Mouse (Mus musculus) small intestine, adult 2 months (tissue): Measurements from ENCODE around the gene Tubb4b. TPM values are rescaled to one million over a fixed set of nuclear protein-coding genes. Genes with fewer than 3 reads are reported as not detected.

Experiments
- H3K27ac ChIP-seq: fragments of 200-500 bp; 2 replicates; pipeline ENCODE4 v1.5.1; 2012; ENCODE audit warnings: low read depth, low read length, control low read depth, inconsistent platforms; ENCODE audit not compliant: insufficient read depth
- H3K27me3 ChIP-seq: fragments of 200-500 bp; 2 replicates; pipeline ENCODE4 v1.6.1; 2012; ENCODE audit warnings: mild to moderate bottlenecking, moderate library complexity, low read length, inconsistent platforms; ENCODE audit not compliant: control insufficient read depth, insufficient read depth
- H3K36me3 ChIP-seq: fragments of 200-500 bp; 2 replicates; pipeline ENCODE4 v1.6.1; 2012; ENCODE audit warnings: mild to moderate bottlenecking, low read length, control low read depth, inconsistent platforms; ENCODE audit not compliant: control insufficient read depth, insufficient read depth
- H3K4me1 ChIP-seq: fragments of 200-500 bp; 2 replicates; pipeline ENCODE4 v1.6.1; 2012; ENCODE audit warnings: low read length, inconsistent platforms, mixed read lengths; ENCODE audit not compliant: control insufficient read depth, insufficient read depth, insufficient read length
- H3K4me3 ChIP-seq: fragments of 200-500 bp; 2 replicates; pipeline ENCODE4 v1.5.1; 2012; ENCODE audit warnings: low read depth, mild to moderate bottlenecking, control low read depth, inconsistent platforms, low read length, moderate library complexity
- CTCF ChIP-seq: fragments of 200-500 bp; IDR thresholded peaks from 2 replicates; pipeline ENCODE4 v1.5.1; 2012; ENCODE audit warnings: low read depth, mild to moderate bottlenecking, control low read depth, inconsistent platforms, low read length, moderate library complexity, mixed read lengths; ENCODE audit not compliant: insufficient replicate concordance, insufficient read length; ENCODE audit errors: extremely low read depth
- POLR2A ChIP-seq: fragments of 200-500 bp; IDR thresholded peaks from 2 replicates; pipeline ENCODE4 v1.6.1; 2012; ENCODE audit warnings: low read depth, mild to moderate bottlenecking, control low read depth, inconsistent platforms, low read length, moderate library complexity
- WGBS: fragments of 180-500 bp; shearing (Covaris S2); methylation state at CpG from one replicate; pipeline ENCODE4 v1.1.7; 2018; 5-methylcytosine and 5-hydroxymethylcytosine counted together
- polyA plus RNA-seq: library from polyadenylated mRNA; depleted of rRNA; stranded (reverse); fragments of >200 nt; gene quantifications from 2 replicates; pipeline ENCODE4 v1.2.3, GENCODE M21; 2012

The Tubb4b gene
- polyA plus RNA-seq, 1 experiment = 881 TPM

DNA sequence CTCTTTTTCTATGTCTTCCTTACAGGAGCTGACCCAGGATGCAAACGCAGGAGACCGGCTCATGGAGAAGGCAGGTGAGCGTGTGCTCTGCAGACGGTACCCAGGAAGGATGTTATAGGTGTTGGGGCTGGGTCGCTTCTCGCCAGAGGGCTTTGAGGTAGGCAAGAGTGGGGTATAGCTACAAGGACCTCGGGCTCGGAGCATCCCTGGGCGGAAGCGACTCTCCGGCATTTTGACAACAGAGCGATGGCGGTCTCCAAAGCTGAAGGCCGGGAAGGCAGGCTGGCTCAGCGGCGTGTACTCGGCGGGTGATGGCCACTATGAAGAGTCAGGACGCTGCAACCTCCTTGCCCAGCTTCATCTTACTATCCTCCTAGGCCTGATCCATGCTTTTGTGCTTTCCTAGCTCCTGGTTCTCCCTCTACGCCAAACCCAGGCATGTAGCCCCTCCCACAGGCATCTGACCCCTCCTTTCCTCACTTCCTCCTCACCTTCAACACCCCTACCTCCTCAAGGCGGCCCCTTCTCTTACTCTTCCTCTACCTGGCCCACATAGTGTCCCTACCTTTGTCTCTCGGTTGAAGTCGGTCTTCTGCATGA lies 11.1 kb downstream of the Tubb4b start:
- H3K4me1 ChIP-seq = peaks cover 10% of the 10 kb centered on the region
- no peak for TF ChIP-seq POLR2A
- TF ChIP-seq CTCF = no peak
- no peak overlapping the region for H3K27ac ChIP-seq
- no peaks in the 10 kb centered on the region for H3K27me3 ChIP-seq
- WGBS = 75% methylated on average over 23 of the region's 23 CpGs
- H3K4me3 ChIP-seq = no peak overlapping the region
- H3K36me3 ChIP-seq = peaks cover 6% of the 10 kb centered on the region

DNA sequence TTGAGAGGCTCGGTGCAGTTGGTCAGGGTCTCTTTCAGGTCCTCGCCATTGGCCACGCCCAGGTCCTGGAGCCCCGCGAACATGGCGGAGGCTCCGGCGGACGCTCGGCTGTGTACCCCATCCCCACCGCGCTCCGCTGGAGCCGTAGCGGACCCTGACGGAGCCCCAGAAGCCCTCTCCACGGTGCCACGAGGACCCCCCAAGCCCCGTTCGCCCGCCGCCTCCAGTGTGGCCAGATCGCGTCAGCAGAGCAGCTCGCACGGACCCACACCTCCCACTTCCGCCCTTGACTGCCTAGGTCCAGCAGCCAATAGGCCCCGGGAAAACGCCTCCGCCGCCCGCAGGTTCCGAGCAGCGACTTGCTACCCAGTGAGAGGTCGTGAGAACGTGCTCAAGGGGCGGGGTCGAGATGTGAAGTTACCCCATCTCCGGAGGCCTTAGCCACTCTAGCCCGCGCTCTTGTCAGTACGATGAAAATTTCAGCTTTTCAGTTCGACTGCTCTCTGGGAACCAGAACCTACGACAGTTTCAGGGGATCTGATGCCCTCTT lies 13.3 kb downstream of the Tubb4b start, which contains the start of gene Nelfb:
Nelfb (minus strand) TSS at position 369 of the 550 bp plus-strand sequence.
- H3K36me3 ChIP-seq = peaks cover 18% of the 10 kb centered on the region
- under 1% methylated on average over 44 of the region's 44 CpGs for WGBS
- peaks cover 13% of the 10 kb centered on the region for H3K4me1 ChIP-seq
- H3K4me3 ChIP-seq = peak within 1 kb of the TSS; percentile 91
- H3K27me3 ChIP-seq = no peaks in the 10 kb centered on the region
- peak within 1 kb of the TSS; percentile 65 for H3K27ac ChIP-seq
- peak; percentile 57; the same call in 1 of the 2 replicates for TF ChIP-seq POLR2A
- TF ChIP-seq CTCF = no peak

DNA sequence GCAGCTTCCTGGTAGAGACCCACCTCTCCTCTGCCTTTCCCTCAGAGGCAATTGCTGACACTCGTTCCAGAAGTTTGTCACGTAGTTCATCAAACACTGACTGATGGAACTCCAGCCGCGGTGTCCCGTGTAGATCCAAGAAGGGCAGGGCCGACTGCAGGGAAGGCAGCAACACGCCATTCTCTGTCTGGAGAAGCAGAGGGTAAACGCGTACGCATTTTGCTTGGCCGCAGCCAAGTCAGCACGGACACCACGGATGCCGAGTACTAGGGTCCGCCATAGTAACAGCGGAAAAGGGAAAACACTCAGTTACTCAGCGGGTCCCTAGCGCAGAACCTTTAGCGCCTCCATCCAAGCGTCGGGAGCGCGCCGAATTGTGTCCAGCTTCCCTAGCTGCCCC lies 13.8 kb downstream of the Tubb4b start:
- Histone ChIP-seq H3K4me3 (peak overlapping the region; percentile 91), H3K27ac (peak overlapping the region; percentile 65), H3K4me1 (peaks cover 13% of the 10 kb centered on the region), H3K27me3 (no peaks in the 10 kb centered on the region), H3K36me3 (peaks cover 22% of the 10 kb centered on the region)
- TF ChIP-seq POLR2A = no peak
- no peak for TF ChIP-seq CTCF
- WGBS = under 1% methylated on average over 24 of the region's 24 CpGs

DNA sequence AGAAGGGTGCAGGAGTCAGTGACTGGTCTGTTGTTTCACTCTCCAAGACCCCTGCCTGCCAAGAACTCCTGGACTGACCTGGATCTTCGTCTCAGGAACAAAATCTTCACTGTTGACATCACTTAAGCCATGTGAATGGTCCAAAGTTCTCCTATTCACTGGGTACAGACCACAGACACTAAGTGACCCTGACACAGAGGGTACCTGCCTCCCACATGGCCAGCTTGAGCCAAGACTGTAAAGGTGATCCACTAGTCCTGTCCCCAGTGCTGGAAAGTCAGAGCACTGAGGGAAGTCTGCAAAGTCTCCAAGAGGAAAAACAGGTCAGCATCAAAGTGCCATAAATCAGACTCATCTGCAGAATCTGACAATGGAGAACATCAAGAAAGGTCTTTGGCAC lies 16.9 kb downstream of the Tubb4b start:
- TF ChIP-seq CTCF (no peak), POLR2A (no peak)
- Histone ChIP-seq H3K27me3 (no peaks in the 10 kb centered on the region), H3K4me3 (no peak overlapping the region), H3K27ac (no peak overlapping the region), H3K4me1 (peaks cover 13% of the 10 kb centered on the region), H3K36me3 (peaks cover 51% of the 10 kb centered on the region)
- 86% methylated on average over 1 of the region's 1 CpGs for WGBS

DNA sequence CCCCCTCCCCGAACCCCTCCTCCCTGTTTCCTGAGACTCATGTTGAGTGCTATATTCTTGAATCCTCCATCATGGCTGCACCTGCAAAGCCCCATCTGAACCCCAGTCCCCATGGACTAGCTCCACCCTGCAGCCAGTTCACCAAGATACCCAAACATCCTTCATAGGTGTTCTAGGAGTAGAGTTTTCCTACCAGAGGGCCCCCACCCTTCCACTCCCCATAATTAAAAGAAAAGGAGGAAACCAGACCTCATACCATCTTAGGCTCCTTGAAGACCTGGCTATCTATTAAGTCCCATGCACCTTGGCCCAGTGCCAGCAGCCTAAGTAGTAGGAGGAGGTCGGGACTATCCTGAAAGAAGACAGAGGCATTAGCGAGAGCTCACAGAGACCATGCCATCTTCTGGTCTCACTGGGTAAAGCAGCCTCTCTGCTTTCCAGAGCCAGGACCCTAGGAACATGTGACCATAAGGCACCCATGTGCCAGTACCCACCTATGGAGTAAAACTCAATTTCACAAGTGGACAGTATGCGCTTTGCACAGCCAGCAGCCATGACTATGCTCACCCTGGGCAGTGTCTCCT lies 20.8 kb downstream of the Tubb4b start:
- Histone ChIP-seq H3K4me3 (no peak overlapping the region), H3K4me1 (peaks cover 5% of the 10 kb centered on the region; the same call in 1 of the 2 replicates), H3K27me3 (no peaks in the 10 kb centered on the region), H3K27ac (no peak overlapping the region), H3K36me3 (peaks cover 71% of the 10 kb centered on the region)
- 51% methylated on average over 4 of the region's 4 CpGs for WGBS
- TF ChIP-seq CTCF (peak; percentile 16; the same call in 1 of the 2 replicates), POLR2A (no peak)

DNA sequence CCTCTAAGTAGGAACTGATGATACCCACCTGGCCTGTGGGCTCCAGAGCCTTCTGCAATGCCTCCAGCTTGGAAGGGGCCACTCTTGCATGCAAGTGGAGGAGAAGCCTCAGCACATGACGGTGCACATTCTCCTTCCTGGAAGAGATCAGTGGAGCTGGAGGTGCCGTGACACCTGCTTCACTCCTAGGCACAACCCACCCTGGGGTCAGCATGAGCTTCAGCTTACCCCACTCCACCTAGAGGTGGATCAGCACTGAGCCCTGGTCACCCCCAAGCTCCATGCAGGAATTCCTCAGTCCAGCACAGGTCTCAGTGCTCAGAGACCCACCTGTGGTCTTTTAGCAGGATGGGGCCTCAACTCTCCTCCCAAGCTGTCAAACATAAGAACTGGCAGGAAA lies 23.9 kb downstream of the Tubb4b start:
- 92% methylated on average over 2 of the region's 2 CpGs for WGBS
- peaks cover 53% of the 10 kb centered on the region for H3K36me3 ChIP-seq
- no peaks in the 10 kb centered on the region for H3K27me3 ChIP-seq
- no peak for TF ChIP-seq CTCF
- TF ChIP-seq POLR2A = no peak
- H3K4me3 ChIP-seq = no peak overlapping the region
- no peak overlapping the region for H3K27ac ChIP-seq
- H3K4me1 ChIP-seq = peaks cover 20% of the 10 kb centered on the region; the same call in 1 of the 2 replicates

DNA sequence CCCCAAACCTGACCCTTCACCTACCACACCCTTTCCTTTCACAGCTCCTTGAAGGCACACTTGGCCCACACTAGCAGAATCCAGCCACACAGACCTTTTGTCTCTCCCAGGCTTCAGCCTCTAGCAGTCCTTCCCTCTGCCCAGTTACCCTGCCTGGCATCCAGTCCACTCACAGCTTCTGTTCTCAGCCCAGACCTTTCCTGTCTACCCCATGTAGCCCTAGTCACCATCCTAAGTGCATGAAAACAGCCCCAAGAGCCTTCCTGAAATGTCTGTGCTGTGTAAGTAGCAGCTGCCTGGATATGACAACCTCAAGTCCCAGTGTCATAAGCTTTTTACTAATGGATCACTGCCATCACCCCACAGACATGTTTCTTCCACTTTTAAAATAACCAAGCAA lies 26.6 kb downstream of the Tubb4b start:
- Histone ChIP-seq H3K27ac (peak overlapping the region; percentile 97), H3K36me3 (peaks cover 35% of the 10 kb centered on the region)

More for the DNA sequence above, 26.6 kb downstream of the Tubb4b start:
- no peak overlapping the region for H3K4me3 ChIP-seq
- TF ChIP-seq POLR2A = no peak
- no peak for TF ChIP-seq CTCF
- no peaks in the 10 kb centered on the region for H3K27me3 ChIP-seq
- peaks cover 40% of the 10 kb centered on the region for H3K4me1 ChIP-seq
